Mouse (Mus musculus): ENCODE measurements around the gene Slc22a23. TPM values are rescaled to one million over a fixed set of nuclear protein-coding genes. Genes with fewer than 3 reads are reported as not detected.
A peak's percentile ranks its signal among the peaks of the same experiment; 100 is the strongest.

The Slc22a23 gene
- total RNA-seq, 2 experiments from 2014 or later: 48.5 to 54.7 TPM

DNA sequence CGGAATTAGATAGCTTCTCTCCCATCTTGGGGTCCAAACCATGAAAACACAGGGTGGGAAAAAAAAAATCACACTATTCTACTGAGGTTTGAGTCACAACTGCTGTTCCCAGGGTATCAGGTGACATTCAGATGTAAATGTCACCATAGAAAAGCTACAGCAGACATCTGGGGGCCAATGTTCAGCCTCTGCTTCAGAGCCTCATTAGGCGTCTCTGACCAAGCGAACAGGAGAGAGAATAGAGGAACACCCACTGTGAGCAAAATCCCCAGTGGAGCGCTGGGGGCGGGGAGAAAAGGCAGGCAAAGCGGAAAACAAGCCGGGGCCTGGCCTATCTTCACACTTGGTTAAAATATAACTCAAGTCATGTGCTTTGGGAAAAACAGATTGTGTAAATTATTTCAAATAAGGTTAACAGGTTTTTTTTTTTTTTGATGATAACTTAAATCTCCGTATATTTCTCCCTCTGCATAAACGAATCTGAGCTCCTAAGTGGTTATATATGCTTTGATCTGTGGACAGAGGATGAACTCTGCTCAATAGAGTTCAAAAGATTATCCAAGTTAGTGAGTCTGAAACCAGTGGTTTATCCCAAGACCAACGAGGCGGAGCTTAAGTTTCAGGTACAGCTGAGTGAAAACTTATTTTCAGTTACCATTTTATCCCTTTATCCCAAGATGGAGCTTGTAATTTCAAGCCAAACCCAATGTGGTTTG lies 105.5 kb downstream of the Slc22a23 start:
- no peak for DNase-seq (ENCODE audit: low spot score in 2 of 2)

DNA sequence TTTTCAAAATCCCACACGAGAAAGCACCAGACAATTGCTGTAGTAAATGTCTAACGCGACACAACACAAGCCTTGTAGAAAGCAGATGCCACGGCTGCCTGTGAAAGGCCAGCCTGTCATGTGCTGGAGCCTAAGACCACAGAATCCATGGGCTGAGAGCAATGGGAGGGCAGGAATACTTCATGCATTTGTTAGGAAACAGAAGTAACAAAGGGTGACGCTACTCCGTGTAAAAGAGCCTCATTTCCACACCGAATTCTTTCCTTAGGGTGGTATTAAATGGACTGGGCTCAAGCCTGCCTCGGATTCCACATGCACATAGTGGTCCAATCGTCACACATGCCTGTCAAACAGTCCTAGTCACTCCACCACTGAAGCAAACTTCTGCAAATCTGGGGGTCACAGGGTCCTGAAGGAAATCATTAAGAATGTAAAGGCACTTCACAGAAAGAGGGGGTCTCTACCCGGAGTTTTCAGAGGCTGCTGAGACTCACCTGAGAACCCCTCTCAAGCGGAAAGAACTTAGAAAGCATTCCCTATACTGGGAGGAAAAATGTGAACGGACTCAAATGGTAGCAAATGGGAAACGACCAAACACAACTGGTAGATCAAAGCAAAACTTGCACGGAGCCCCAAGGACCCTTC lies 106.2 kb downstream of the Slc22a23 start:
- DNase-seq (ENCODE audit: low spot score in 2 of 2): no peak

DNA sequence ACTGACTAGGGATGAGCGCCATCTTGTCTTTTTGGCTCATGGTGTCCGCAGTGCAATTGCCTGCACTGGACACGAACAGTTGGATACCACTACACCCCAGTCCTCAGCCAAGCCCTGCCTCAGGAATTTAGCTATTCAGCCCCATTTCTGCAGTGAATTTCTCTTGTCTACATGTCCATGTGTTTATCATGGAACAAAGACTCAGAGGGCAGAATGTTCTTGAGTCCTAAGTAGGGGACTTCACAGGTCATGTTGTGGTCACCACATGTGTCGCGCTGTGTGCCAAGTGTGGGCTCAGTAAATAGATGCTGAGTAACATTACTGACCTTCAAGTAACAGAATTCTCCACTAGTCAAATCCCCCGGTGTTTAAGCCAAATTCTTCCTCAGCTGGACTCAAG lies 109.9 kb downstream of the Slc22a23 start:
- DNase-seq (ENCODE audit: low spot score in 2 of 2): no peak

DNA sequence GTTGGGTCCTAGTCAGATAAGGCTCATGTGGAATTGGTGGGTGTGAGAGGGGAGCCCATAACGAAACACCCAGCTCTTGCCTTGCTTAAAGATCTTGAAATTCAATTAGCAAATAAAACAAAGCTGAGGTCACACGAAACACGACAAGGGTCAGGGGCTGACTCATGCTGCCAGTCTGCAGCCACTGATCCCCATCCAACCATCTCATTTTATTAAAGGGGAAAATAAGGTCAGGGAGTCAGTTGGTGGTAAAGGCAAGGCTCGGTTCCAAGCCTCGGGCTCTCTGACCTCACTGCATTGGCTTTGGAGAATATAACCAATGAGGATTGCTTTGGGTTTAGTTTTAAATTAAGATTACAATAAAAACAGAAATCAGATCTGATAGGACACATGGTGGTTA lies 110.5 kb downstream of the Slc22a23 start:
- no peak for DNase-seq (ENCODE audit: low spot score in 2 of 2)

DNA sequence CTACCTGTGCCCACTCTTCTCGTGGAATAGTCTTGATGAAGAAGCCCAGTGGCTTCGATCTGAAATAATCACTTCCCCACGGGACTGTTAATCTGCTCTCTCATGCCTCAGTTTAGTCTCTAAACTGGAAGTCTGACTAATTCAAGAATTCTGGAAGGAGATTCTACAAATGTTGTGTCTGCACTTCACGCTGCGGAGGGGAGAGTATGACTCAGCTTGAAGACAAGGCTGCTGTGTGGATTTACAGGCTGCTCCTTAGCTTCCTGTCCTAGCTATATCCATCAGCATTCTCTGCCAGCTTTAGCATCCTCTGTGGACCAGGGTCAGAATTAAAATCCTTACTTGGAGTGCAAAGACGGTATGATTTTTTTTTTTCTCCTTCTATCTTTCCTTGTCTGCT lies 112.0 kb downstream of the Slc22a23 start:
- peak in 1 of 2 experiments; percentile 45 for DNase-seq (ENCODE audit: low spot score in 2 of 2)

DNA sequence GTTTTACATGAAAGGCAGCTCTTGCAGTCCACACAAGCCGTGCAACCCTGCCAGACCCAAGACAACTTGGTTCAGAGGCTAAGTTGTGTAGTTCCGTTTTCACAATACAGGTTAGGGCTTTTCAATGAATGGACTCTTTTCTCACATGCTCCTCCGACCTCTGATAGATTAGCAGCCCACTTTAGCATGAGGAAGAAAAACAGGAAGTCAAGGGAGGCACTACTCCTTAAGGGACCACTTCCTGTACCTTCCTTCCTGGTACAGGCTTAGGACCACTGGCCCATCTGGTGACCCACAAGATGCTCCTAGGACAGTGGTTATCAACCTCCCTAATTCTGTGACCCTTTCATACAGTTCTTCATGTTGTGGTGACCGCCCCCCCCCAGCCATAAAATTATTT lies 116.1 kb downstream of the Slc22a23 start:
- DNase-seq (ENCODE audit: low spot score in 2 of 2): no peak

DNA sequence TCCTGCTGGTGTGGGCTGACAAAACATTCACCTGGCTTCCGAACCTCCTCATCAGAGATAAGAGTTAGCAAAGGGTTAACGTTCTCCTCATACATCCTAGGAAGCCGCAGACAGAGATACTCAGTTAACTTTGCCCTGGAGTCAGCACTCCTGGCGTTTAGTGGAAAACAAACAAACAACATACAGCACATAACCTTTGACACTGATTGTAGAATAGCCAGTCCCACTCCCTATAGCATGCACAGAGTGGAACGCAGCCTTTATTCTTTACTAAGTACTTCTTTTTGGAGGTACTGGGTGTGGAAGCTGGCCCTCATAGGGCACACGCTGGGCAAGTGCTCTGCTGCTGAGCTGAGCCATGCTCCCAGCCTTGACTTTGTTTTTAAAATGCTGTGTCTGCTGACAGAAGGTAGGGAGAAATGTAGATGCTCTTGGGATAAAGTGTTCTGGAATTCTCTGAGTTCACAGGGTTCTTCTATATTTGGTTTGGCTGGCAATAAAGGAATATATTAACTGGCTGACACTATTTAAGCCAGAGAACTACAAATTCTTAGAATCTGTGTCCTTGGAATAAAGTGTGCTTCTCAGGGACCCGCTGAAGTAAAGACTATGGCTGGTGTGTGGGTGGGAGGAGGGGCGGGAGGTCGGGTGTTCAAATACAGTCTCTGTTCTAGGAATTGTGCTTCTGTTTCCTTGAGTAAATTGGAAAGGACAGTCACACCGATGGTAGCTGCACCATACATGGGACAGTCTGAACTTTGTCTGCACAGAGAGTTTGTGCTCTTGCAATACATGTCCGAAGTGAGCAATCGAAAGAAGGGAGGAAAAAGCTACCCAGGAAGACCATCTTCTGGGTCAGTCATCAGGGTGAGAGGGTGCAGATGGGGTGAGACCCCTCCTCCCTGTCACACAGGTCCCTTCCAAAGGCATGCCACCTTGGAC lies 117.0 kb downstream of the Slc22a23 start:
- no peak for DNase-seq (ENCODE audit: low spot score in 2 of 2)

DNA sequence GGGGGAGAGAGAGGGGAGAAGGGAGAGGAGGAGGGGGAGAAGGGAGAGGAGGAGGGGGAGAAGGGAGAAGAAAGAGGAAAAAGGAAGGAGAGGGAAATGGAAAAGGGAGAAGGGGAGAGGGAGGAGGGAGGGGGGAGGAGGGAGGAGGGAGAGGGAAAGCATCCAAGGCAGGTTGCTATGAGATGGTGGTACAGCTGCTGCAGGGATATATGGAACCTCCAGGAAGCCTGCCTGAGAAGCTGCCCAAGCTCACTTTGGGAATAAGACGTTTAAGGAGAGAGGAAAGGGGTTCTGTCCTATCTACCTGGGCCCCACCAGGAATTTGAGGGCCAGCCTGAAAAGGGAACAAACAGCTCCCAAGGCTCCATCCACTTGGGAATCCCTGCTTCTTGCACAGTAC lies 118.0 kb downstream of the Slc22a23 start:
- no peak for DNase-seq (ENCODE audit: low spot score in 2 of 2)

DNA sequence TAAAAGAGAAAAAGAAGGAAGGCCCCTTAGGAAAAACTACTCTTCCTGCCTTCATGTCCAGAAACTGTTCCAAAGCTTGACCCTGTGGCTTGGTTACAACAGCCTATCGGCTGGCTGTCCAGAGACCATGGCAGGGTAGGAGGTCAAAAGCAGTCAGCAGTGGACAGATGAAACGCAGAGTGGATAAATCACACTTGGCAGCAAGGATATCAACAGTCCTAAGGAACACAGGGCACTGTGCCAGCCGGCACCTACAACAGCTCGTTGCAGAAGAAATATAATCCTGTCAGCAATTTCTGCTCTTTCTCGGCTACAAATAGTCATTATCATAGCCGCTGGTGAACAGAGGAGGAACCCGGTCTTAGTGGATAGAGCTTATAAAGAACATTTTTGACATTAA lies 122.0 kb downstream of the Slc22a23 start:
- DNase-seq (ENCODE audit: low spot score in 2 of 2): no peak

DNA sequence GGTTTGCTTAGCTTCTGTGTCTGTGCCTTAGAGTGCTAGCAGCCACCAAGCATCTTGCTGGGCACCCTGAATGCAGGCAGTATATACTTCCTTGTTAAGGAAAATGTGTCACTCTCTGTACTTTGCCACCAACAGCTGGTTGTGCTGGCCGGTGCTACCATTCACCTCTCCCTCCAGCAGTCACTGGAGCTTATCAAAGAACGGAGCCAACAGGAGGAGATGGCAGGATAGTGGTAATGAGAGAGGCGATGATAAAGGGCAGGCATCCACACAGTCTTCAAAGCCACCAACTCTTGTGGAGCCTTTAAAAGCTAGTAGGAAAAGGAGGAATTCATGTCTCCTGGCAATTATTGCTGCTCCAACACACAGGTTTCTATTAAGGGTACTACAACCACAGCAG lies 125.3 kb downstream of the Slc22a23 start:
- no peak for DNase-seq (ENCODE audit: low spot score in 2 of 2)

DNA sequence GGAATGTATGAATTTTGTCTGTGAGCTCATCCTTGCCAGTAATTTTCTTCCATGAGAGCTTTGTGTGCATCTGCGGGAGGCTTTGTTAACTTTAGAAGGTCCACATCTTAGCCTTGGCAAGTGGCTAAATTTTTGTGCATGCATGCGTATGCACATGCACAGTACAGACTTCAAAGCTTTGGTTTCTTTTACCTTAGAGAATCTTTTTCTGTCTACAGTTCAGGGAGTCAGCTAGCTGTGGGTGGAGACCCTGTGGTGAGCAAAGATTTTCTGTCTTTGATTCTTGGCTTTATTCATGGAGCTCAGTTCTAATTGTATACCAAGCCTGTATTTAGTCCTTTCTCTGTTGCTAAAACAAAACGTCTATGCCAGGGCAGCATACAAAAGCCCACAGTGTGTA lies 126.2 kb downstream of the Slc22a23 start:
- DNase-seq (ENCODE audit: low spot score in 2 of 2): no peak

DNA sequence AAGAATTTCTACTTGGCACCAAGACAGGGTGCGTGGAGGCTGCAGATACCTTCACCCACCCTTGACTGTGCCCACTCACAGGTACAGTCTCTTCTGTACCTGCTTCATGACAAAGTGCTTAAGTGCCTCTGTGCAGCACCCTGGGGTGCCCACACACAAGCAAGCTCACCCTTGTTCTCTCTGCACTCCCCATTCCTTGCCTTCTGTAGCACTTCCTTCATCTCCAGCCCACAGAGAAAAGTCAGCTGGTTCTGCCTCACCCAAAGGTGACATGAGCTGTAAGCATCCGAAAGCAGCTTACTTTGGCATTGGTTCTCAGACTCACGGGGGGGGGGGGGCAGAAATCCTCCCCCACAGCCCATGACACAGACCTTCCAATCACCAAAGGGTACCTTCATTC lies 130.1 kb downstream of the Slc22a23 start:
- DNase-seq (ENCODE audit: low spot score in 2 of 2): no peak

DNA sequence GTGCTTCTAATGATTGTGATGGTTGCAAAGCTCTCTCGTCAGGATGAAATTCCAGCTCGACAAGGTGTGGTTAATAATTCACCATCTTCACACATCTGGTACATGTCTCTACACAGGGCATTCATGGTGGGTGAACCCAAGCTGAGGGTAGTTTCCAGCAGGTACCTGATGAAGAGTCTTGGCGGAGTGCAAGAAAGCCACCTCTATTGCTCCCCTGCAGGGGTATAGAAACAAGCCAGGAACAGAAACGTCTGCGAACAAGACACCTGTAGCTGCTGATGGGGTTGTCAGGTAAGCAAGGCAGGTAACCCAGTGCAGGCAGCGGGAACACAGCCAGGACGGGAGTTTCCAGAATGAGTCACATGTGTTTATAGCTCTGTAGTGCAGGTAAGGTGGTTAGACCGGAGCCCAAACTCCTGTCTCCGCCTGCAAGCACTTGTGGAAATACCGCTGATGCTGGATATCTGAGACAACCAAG lies 132.2 kb downstream of the Slc22a23 start:
- no peak for DNase-seq (ENCODE audit: low spot score in 2 of 2)

DNA sequence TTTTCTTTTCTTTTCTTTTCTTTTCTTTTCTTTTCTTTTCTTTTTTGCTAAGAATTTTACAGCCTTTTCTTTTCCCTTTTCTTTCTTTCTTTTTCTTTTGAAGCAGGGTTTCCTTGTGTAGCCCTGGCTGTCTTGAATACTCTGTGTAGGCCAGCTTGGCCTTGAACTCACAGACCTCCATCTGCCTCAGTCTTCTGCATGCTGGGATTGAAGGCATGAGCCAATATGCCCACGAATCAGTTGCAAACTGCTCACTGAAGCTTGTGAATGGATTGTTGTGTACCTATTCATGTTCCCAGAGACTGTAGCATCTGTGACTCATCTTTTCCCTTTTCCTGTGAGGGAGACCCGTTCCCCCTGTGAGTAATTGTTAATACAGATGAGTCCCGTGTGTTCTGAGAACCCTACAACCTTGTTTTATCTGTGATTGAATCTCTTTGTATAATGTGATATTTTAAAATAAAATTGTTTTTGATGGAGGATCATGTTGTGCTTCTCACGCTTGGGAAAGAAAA lies 133.7 kb downstream of the Slc22a23 start:
- no peak for DNase-seq (ENCODE audit: low spot score in 2 of 2)

DNA sequence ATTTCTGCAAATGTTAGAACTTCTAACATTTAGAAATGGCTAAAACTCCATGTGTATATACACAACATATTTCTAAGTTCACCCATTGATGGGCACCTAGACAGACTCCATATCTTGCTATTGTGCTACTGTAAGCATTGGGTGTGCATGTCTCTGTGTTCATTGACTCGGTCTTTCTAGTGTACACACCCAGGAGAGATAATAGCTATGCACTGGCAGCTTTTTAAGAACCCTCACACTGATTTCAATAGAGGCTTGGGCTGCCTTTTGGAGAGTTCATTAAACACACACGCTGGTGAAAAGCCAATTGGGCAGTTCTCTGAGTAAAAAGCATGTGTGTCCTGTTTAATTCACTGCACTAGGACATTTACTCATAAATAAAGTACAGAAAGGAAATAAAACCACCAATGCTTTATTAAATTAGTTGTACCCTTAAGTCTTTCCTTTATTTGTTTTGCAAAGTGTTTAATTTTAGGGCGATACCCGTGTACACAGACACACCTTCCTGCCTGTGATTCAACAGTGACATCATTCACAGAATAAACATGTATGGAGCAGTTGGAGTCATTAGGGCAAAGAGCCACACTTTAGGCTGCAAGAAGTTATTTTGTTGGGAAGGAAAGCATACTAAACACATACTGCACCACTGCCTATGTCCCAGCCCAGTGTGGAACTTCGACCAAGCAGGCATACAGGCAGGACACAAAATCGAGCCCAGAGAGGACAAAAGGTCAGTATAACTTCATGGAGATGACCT lies 137.1 kb downstream of the Slc22a23 start:
- DNase-seq (ENCODE audit: low spot score in 2 of 2): no peak

DNA sequence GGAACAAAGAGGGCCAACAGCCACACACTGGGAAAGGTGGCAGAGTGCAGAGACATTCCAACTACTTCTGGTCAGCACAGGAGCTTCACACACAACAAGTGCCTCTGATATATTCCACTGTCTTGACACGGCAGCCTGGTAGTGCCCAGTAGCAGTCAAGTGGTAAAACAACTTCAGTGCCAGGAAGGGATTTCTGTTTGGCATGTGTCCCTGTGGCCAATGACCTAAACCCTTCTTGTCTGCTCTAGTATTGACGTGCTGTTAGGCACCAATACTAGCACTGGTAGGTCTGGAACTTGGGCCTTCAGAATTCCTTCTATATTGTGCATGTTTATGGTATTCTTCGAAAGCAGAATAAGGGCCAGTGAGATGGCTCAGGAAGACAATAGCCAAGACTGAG lies 139.8 kb downstream of the Slc22a23 start:
- no peak for DNase-seq (ENCODE audit: low spot score in 2 of 2)

DNA sequence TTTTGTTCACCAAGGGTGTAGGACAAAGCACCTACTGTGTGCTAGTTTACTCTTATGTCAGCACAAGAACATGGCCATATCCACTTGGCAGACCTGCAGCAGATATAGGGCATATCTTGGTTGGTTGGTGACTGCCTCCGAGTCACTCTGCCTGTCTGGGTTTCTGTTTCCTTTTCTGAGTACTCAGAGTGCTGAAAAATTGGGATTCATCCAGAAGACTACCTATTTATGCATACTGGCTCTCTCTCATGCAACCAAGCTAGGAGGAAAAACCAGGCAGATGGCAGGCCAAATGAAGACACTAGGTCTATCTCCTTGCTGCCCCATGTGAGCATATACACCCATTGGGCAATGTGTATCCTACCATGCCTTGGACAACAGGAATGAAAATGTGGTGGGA lies 149.3 kb downstream of the Slc22a23 start:
- peak in 1 of 2 experiments; percentile 23 for DNase-seq (ENCODE audit: low spot score in 2 of 2)

DNA sequence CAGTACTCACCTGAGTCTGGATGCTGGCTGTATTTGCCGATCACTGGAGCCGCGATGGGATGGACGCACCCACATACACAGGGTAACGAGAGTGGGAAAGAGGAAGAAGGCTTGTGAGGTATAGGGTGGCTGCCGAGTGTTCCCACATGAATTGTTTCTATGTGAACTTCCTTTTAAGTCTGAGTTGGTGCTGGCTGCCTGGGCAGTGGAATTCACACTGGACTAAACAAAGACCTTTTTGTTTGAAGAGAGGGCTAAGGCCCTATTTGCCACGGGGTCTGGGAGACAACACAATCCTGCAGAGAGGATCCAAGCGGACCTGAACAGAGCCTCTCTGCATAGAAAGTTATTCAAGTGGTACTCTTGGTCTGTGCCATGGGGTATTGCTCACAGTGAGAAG lies 151.6 kb downstream of the Slc22a23 start:
- no peak for DNase-seq (ENCODE audit: low spot score in 2 of 2)

DNA sequence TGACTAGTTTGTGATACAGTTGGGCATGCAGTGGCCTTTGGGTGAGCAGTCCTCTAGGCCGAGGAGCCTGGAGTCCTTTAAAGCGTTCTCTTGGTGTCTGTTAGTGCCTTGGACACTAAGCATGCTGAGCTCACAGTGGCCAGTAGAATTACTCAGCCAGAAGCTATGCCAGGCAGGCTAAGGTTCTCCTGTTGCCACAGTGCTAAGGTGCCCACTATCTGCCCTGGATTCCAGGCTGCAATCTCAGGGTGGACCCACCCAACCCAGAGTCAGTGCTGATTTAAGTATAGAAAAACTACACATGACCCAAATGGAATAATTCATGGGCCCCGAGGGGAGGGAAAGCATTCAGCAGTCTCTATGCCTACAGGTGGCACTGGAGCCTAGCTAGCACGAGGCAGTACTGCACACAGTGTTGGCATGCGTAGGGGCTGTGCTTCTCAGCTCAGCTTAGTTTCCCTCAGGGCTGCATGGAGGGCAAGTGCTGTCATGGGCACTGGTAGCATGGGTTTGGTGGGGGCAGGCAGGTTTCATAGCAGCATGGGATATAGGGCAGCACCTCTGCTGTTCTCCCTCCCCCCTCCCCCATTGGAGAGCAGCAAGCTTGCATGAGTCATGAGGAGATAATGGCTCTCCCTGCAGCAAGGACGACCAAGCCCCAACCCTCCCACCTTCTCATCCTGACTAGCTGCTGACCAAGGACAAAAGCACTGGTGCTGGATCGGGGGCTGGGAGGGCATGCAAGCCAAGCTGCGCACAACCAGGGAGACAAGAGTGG lies 152.4 kb downstream of the Slc22a23 start:
- no peak for DNase-seq (ENCODE audit: low spot score in 2 of 2)

DNA sequence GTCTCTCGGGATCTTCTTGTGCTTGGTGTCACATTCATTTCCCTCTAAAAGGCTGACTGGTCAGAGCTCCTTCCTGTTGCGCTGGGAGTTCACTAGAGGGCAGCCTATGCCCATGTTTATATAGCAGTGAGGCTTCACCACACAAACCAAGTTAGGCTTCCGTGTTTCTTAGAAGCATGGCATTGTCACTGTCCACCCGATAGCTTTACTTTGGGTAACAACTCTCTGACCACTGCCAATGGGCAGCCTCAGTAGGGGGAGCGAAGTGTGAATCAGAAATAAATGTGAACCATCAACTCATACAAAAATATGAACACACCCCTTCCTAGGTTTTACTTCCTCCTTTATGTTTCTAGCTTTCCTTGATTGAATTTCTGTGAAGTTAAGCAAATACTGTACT lies 157.4 kb downstream of the Slc22a23 start:
- peak; percentile 66 to 70 for DNase-seq (ENCODE audit: low spot score in 2 of 2)

Measured in left cerebral cortex, adult 18-20 months (tissue).